Mouse (Mus musculus): ENCODE results near the gene Sgpp1. TPM values are rescaled to one million over a fixed set of nuclear protein-coding genes. Genes with fewer than 3 reads are reported as not detected.
"Not testable (repeated sequence)": the region's sequence is repeated elsewhere in the genome, so short reads cannot be mapped to it uniquely, and the experiment has no call there.

The Sgpp1 gene
- polyA plus RNA-seq, 1 experiment from 2014 or later, result 15.3 TPM

GRCm38 (mm10) chr12:75709506-75709905, 26.0 kb downstream of the Sgpp1 start:
- H3K36me3 ChIP-seq, result no peaks in the 10 kb centered on the region
- H3K27ac ChIP-seq, result no peak overlapping the region
- H3K27me3 ChIP-seq, result no peaks in the 10 kb centered on the region
- 90% methylated on average over 2 of the region's 2 CpGs for WGBS
- no peak overlapping the region for H3K4me2 ChIP-seq (replicated peaks)
- H3K4me1 ChIP-seq, result no peaks in the 10 kb centered on the region
- H3K9ac ChIP-seq, result no peak overlapping the region
- ATAC-seq (ENCODE audit: insufficient number of reproducible peaks, insufficient read depth, low FRiP score, low TSS enrichment), result no peak
- no peak overlapping the region for H3K4me3 ChIP-seq
- H3K9me3 ChIP-seq, result no peaks in the 10 kb centered on the region

- H3K9me3 ChIP-seq, result no peaks in the 10 kb centered on the region
- H3K36me3 ChIP-seq, result no peaks in the 10 kb centered on the region
- 0 out of 2 replicates have a peak, but pooled peaks cover 4% of the 10 kb centered on the region for H3K4me1 ChIP-seq
- no peak overlapping the region for H3K27ac ChIP-seq
- H3K4me2 ChIP-seq (replicated peaks), result no peak overlapping the region
- 85% methylated on average over 7 of the region's 7 CpGs for WGBS
- H3K4me3 ChIP-seq, result no peak overlapping the region
- no peaks in the 10 kb centered on the region for H3K27me3 ChIP-seq
- H3K9ac ChIP-seq, result no peak overlapping the region
- ATAC-seq (ENCODE audit: insufficient number of reproducible peaks, insufficient read depth, low FRiP score, low TSS enrichment), result no peak
Observed at GRCm38 (mm10) chr12:75706670-75707069, 28.9 kb downstream of the Sgpp1 start.

GRCm38 (mm10) chr12:75702739-75703122, 32.8 kb downstream of the Sgpp1 start:
- no peak overlapping the region for H3K4me3 ChIP-seq
- H3K4me1 ChIP-seq, result 0 out of 2 replicates have a peak, but pooled peaks cover 10% of the 10 kb centered on the region
- 80% methylated on average over 3 of the region's 3 CpGs for WGBS
- H3K36me3 ChIP-seq, result no peaks in the 10 kb centered on the region
- no peaks in the 10 kb centered on the region; the same call in 1 of the 2 replicates for H3K9me3 ChIP-seq
- no peak overlapping the region for H3K4me2 ChIP-seq (replicated peaks)
- ATAC-seq (ENCODE audit: insufficient number of reproducible peaks, insufficient read depth, low FRiP score, low TSS enrichment), result no peak
- no peaks in the 10 kb centered on the region for H3K27me3 ChIP-seq
- no peak overlapping the region for H3K27ac ChIP-seq
- H3K9ac ChIP-seq, result no peak overlapping the region

GRCm38 (mm10) chr12:75702084-75702738, 33.3 kb downstream of the Sgpp1 start:
- H3K4me2 ChIP-seq (replicated peaks), result peak overlapping the region; percentile 42
- no peaks in the 10 kb centered on the region for H3K27me3 ChIP-seq
- no peaks in the 10 kb centered on the region for H3K36me3 ChIP-seq
- 0 out of 2 replicates have a peak, but pooled peaks cover 10% of the 10 kb centered on the region for H3K4me1 ChIP-seq
- H3K9me3 ChIP-seq, result no peaks in the 10 kb centered on the region; the same call in 1 of the 2 replicates
- WGBS, result 64% methylated on average over 14 of the region's 14 CpGs
- peak overlapping the region; percentile 13; the same call in 1 of the 2 replicates for H3K4me3 ChIP-seq
- H3K27ac ChIP-seq, result 0 out of 2 replicates have a peak overlapping the region, but pooled peaks have one; percentile 23
- no peak for ATAC-seq (ENCODE audit: insufficient number of reproducible peaks, insufficient read depth, low FRiP score, low TSS enrichment)
- H3K9ac ChIP-seq, result no peak overlapping the region

GRCm38 (mm10) chr12:75701173-75702083, 34.1 kb downstream of the Sgpp1 start:
- 38% methylated on average over 21 of the region's 21 CpGs for WGBS
- H3K36me3 ChIP-seq, result no peaks in the 10 kb centered on the region
- H3K4me3 ChIP-seq, result peak overlapping the region; percentile 13; the same call in 1 of the 2 replicates
- H3K27me3 ChIP-seq, result no peaks in the 10 kb centered on the region
- H3K4me2 ChIP-seq (replicated peaks), result peak overlapping the region; percentile 42
- H3K9ac ChIP-seq, result no peak overlapping the region
- 0 out of 2 replicates have a peak overlapping the region, but pooled peaks have one; percentile 23 for H3K27ac ChIP-seq
- 0 out of 2 replicates have a peak, but pooled peaks cover 10% of the 10 kb centered on the region for H3K4me1 ChIP-seq
- no peak for ATAC-seq (ENCODE audit: insufficient number of reproducible peaks, insufficient read depth, low FRiP score, low TSS enrichment)
- H3K9me3 ChIP-seq, result no peaks in the 10 kb centered on the region; the same call in 1 of the 2 replicates

GRCm38 (mm10) chr12:75698692-75699091, 36.8 kb downstream of the Sgpp1 start:
- H3K9ac ChIP-seq, result no peak overlapping the region
- 0 out of 2 replicates have a peak, but pooled peaks cover 10% of the 10 kb centered on the region for H3K4me1 ChIP-seq
- ATAC-seq (ENCODE audit: insufficient number of reproducible peaks, insufficient read depth, low FRiP score, low TSS enrichment), result no peak
- no peaks in the 10 kb centered on the region; the same call in 1 of the 2 replicates for H3K9me3 ChIP-seq
- H3K36me3 ChIP-seq, result no peaks in the 10 kb centered on the region
- no peak overlapping the region for H3K4me3 ChIP-seq
- no peaks in the 10 kb centered on the region for H3K27me3 ChIP-seq
- no peak overlapping the region for H3K27ac ChIP-seq
- H3K4me2 ChIP-seq (replicated peaks), result no peak overlapping the region
- 92% methylated on average over 3 of the region's 3 CpGs for WGBS

GRCm38 (mm10) chr12:75695845-75696244, 39.7 kb downstream of the Sgpp1 start:
- H3K9me3 ChIP-seq; H3K4me2 ChIP-seq (replicated peaks); H3K36me3 ChIP-seq; H3K27me3 ChIP-seq; ATAC-seq (ENCODE audit: insufficient number of reproducible peaks, insufficient read depth, low FRiP score, low TSS enrichment); H3K4me1 ChIP-seq; H3K9ac ChIP-seq; H3K4me3 ChIP-seq; H3K27ac ChIP-seq: not testable (repeated sequence)
- WGBS, result 83% methylated on average over 1 of the region's 1 CpGs

- Histone ChIP-seq H3K4me3 (no peak overlapping the region), H3K9ac (no peak overlapping the region), H3K4me1 (no peaks in the 10 kb centered on the region), H3K4me2 (replicated peaks) (no peak overlapping the region), H3K27me3 (no peaks in the 10 kb centered on the region), H3K27ac (no peak overlapping the region), H3K9me3 (no peaks in the 10 kb centered on the region), H3K36me3 (no peaks in the 10 kb centered on the region)
- no peak for ATAC-seq (ENCODE audit: insufficient number of reproducible peaks, insufficient read depth, low FRiP score, low TSS enrichment)
- WGBS, result 81% methylated on average over 2 of the region's 2 CpGs
Observed at GRCm38 (mm10) chr12:75689003-75689402, 46.5 kb downstream of the Sgpp1 start.

GRCm38 (mm10) chr12:75687314-75687713, 48.2 kb downstream of the Sgpp1 start:
- H3K4me1 ChIP-seq, result no peaks in the 10 kb centered on the region
- H3K36me3 ChIP-seq, result no peaks in the 10 kb centered on the region
- H3K9me3 ChIP-seq, result no peaks in the 10 kb centered on the region
- no peaks in the 10 kb centered on the region for H3K27me3 ChIP-seq
- no peak overlapping the region for H3K9ac ChIP-seq
- WGBS, result 70% methylated on average over 4 of the region's 4 CpGs
- ATAC-seq (ENCODE audit: insufficient number of reproducible peaks, insufficient read depth, low FRiP score, low TSS enrichment), result no peak
- no peak overlapping the region for H3K4me3 ChIP-seq
- no peak overlapping the region for H3K4me2 ChIP-seq (replicated peaks)
- no peak overlapping the region for H3K27ac ChIP-seq

GRCm38 (mm10) chr12:75684026-75684425, 51.5 kb downstream of the Sgpp1 start:
- not testable (repeated sequence) for H3K27me3 ChIP-seq; H3K9me3 ChIP-seq; ATAC-seq (ENCODE audit: insufficient number of reproducible peaks, insufficient read depth, low FRiP score, low TSS enrichment); H3K4me2 ChIP-seq (replicated peaks); H3K4me3 ChIP-seq; H3K9ac ChIP-seq; H3K36me3 ChIP-seq; H3K4me1 ChIP-seq; H3K27ac ChIP-seq
- WGBS, result 85% methylated on average over 4 of the region's 4 CpGs

- ATAC-seq (ENCODE audit: insufficient number of reproducible peaks, insufficient read depth, low FRiP score, low TSS enrichment), result no peak
- Histone ChIP-seq H3K36me3 (no peaks in the 10 kb centered on the region), H3K4me2 (replicated peaks) (no peak overlapping the region), H3K9me3 (no peaks in the 10 kb centered on the region), H3K4me1 (no peaks in the 10 kb centered on the region), H3K27ac (no peak overlapping the region), H3K4me3 (no peak overlapping the region), H3K27me3 (no peaks in the 10 kb centered on the region), H3K9ac (no peak overlapping the region)
- 90% methylated on average over 4 of the region's 4 CpGs for WGBS
Observed at GRCm38 (mm10) chr12:75683598-75683997, 51.9 kb downstream of the Sgpp1 start.
